Mouse (Mus musculus) lung, embryonic 16.5 days (tissue): ENCODE results near the gene Olfr1413. TPM values are rescaled to one million over a fixed set of nuclear protein-coding genes. Genes with fewer than 3 reads are reported as not detected.

ENCODE experiments used
- ATAC-seq: fragments of 200-750 bp; cut with Nextera tagmentation; 2 replicates; pipeline ENCODE4 v1.8.0; 2017; ENCODE audit warnings: low read depth, mild to moderate bottlenecking, moderate library complexity
- H3K27ac ChIP-seq: fragments of 300-500 bp; sonication (generic); 2 replicates; pipeline ENCODE4 v1.5.1; 2014; ENCODE audit warnings: mild to moderate bottlenecking, control low read depth, low read length
- H3K27me3 ChIP-seq: fragments of 300-500 bp; sonication (generic); 2 replicates; pipeline ENCODE4 v1.6.1; 2014; ENCODE audit warnings: low read depth, low read length, mixed read lengths; ENCODE audit not compliant: control insufficient read depth, insufficient read depth
- H3K36me3 ChIP-seq: fragments of 300-500 bp; sonication (generic); 2 replicates; pipeline ENCODE4 v1.6.1; 2014; ENCODE audit warnings: low read length; ENCODE audit not compliant: control insufficient read depth, insufficient read depth
- H3K4me1 ChIP-seq: fragments of 300-500 bp; sonication (generic); replicated peaks from 2 replicates; pipeline ENCODE4 v1.6.1; 2014; ENCODE audit warnings: low read length, mixed read lengths; ENCODE audit not compliant: control insufficient read depth, insufficient read depth
- H3K4me2 ChIP-seq: fragments of 300-500 bp; sonication (generic); 2 replicates; pipeline ENCODE4 v1.6.1; 2014; ENCODE audit warnings: low read depth, low read length, control low read depth
- H3K4me3 ChIP-seq: fragments of 300-500 bp; sonication (generic); 2 replicates; pipeline ENCODE4 v1.5.1; 2014; ENCODE audit warnings: mild to moderate bottlenecking, low read length, control low read depth
- H3K9ac ChIP-seq: fragments of 300-500 bp; sonication (generic); 2 replicates; pipeline ENCODE4 v1.6.1; 2014; ENCODE audit warnings: low read length, control low read depth
- H3K9me3 ChIP-seq: fragments of 300-500 bp; sonication (generic); 2 replicates; pipeline ENCODE4 v1.6.1; 2016; ENCODE audit warnings: low read length; ENCODE audit not compliant: control insufficient read depth
- WGBS: fragments of 180-500 bp; shearing (Covaris S2); extraction: QIAGEN DNeasy Blood & Tissue Kit; methylation state at CpG from one replicate; pipeline ENCODE4 v1.1.7; 2014; 5-methylcytosine and 5-hydroxymethylcytosine counted together
- polyA plus RNA-seq: library from polyadenylated mRNA; unstranded; fragments of >200 nt; fragmentation: Nextera tagmentation; extraction: Ambion mirVana; gene quantifications from 2 replicates; pipeline ENCODE4 v1.2.1, GENCODE M21; 2015

The Olfr1413 gene
- not detected in 2 replicates for polyA plus RNA-seq

GRCm38 (mm10) chr1:92571022-92571421 is at the start of gene Olfr1413:
Gene Olfr1413, plus strand, starts transcription at chr1:92571322.
- Histone ChIP-seq H3K36me3 (no peaks in the 10 kb centered on the region), H3K27me3 (no peaks in the 10 kb centered on the region), H3K4me1 (no peaks in the 10 kb centered on the region), H3K4me3 (no peak within 1 kb of the TSS), H3K27ac (no peak within 1 kb of the TSS), H3K4me2 (no peak within 1 kb of the TSS), H3K9ac (no peak within 1 kb of the TSS), H3K9me3 (no peaks in the 10 kb centered on the region)
- 82% methylated on average over 3 of the region's 3 CpGs for WGBS
- no peak for ATAC-seq

DNA sequence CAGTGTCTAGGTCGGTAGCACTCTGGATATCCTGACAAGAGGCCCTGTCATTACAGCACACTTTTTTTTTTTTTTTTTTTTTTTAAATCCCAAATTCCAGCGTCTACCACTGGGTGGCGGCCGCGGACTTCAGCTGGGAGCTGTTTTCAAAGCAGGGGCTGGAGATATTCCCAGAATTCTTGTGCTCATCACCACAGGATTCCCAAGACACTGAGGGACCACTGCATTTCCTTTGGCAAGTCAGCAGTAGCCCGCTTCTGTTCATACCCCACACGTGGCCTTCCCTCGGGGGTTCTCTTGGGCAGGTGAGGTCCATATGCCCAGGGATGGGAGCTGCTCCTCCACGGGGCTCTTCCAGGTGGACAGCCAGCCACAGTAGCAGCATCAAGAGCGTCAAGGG is 49.7 kb upstream of the Olfr1413 start:
- no peaks in the 10 kb centered on the region for H3K27me3 ChIP-seq
- WGBS, result 17% methylated on average over 10 of the region's 10 CpGs
- no peaks in the 10 kb centered on the region for H3K9me3 ChIP-seq
- H3K4me2 ChIP-seq, result no peak overlapping the region
- H3K27ac ChIP-seq, result no peak overlapping the region
- no peak overlapping the region for H3K9ac ChIP-seq
- H3K4me3 ChIP-seq, result no peak overlapping the region
- H3K4me1 ChIP-seq, result peaks cover 2% of the 10 kb centered on the region; the same call in 1 of the 2 replicates
- no peaks in the 10 kb centered on the region for H3K36me3 ChIP-seq
- no peak for ATAC-seq

DNA sequence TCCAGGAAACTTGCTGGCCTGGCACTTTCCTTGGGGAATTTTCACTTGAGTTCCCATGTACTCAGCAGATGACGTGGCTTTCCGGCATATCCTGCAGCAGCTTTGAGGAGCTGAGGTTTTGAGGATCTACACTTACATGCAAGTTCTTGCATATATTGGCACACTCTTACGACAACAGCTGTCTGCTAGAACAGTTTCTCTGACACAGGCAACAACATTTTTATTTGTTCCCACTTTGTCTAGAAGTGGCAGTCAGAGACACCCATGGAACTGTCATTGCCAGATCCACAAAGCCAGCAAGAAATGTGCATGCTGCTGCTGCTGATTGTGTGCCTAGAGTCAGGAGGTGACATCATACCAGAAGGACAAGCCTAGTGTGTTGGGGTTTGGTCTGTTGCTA is 47.4 kb upstream of the Olfr1413 start:
- 77% methylated on average over 3 of the region's 3 CpGs for WGBS
- ATAC-seq, result no peak

GRCm38 (mm10) chr1:92536972-92537371 is 34.1 kb upstream of the Olfr1413 start:
- ATAC-seq, result no peak
- Histone ChIP-seq H3K9ac (no peak overlapping the region), H3K27me3 (no peaks in the 10 kb centered on the region), H3K4me3 (no peak overlapping the region), H3K36me3 (no peaks in the 10 kb centered on the region), H3K4me1 (no peaks in the 10 kb centered on the region), H3K27ac (no peak overlapping the region), H3K9me3 (no peaks in the 10 kb centered on the region), H3K4me2 (no peak overlapping the region)
- 39% methylated on average over 5 of the region's 5 CpGs for WGBS

More for the DNA sequence above, 47.4 kb upstream of the Olfr1413 start:
- Histone ChIP-seq H3K27me3 (no peaks in the 10 kb centered on the region), H3K4me2 (no peak overlapping the region), H3K36me3 (no peaks in the 10 kb centered on the region), H3K9ac (no peak overlapping the region), H3K9me3 (no peaks in the 10 kb centered on the region), H3K4me3 (no peak overlapping the region), H3K27ac (no peak overlapping the region), H3K4me1 (peaks cover 2% of the 10 kb centered on the region; the same call in 1 of the 2 replicates)

- H3K4me2 ChIP-seq, result no peak overlapping the region
- no peaks in the 10 kb centered on the region for H3K4me1 ChIP-seq
- H3K4me3 ChIP-seq, result no peak overlapping the region
- no peak overlapping the region for H3K9ac ChIP-seq
- H3K9me3 ChIP-seq, result no peaks in the 10 kb centered on the region
- H3K36me3 ChIP-seq, result no peaks in the 10 kb centered on the region
- no peak for ATAC-seq
- 44% methylated on average over 2 of the region's 2 CpGs for WGBS
- H3K27me3 ChIP-seq, result no peaks in the 10 kb centered on the region
- no peak overlapping the region for H3K27ac ChIP-seq
These were observed 32.1 kb upstream of the Olfr1413 start for GRCm38 (mm10) chr1:92539071-92539470.

- H3K36me3 ChIP-seq, result no peaks in the 10 kb centered on the region
- H3K27me3 ChIP-seq, result no peaks in the 10 kb centered on the region
- H3K27ac ChIP-seq, result no peak overlapping the region
- WGBS, result 84% methylated on average over 2 of the region's 2 CpGs
- H3K9ac ChIP-seq, result no peak overlapping the region
- ATAC-seq, result no peak
- no peaks in the 10 kb centered on the region for H3K4me1 ChIP-seq
- H3K9me3 ChIP-seq, result no peaks in the 10 kb centered on the region
- no peak overlapping the region for H3K4me3 ChIP-seq
- H3K4me2 ChIP-seq, result no peak overlapping the region
These were observed 25.2 kb upstream of the Olfr1413 start for GRCm38 (mm10) chr1:92545929-92546328.

DNA sequence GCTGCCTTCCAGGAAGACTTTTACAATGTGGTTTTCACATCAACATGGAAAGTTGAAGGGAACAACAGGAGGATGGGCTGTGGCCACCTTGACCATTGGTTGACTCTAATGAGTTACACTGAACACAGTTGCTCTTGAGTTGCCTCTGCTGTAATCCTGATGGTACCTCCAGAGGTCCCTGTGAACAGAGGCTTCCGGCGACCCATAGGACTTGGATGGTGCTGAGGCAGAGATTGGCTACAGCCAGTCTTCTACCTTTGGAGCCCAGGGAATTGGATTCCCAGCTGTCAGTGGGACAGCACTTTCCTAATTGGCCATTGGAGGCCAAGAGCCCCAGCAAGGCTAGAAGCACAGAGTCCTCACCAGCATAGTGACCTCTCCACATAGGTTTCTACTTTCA is 14.4 kb downstream of the Olfr1413 start, which contains the start of gene Olfr1412:
Olfr1412 (plus strand) TSS at position 301 of the 400 bp plus-strand sequence.
- no peaks in the 10 kb centered on the region for H3K9me3 ChIP-seq
- WGBS, result 83% methylated on average over 2 of the region's 2 CpGs

GRCm38 (mm10) chr1:92594111-92594510 is 23.0 kb downstream of the Olfr1413 start, which contains the start of gene Olfr1411:
Gene Olfr1411, plus strand, starts transcription at chr1:92594411.
- no peak within 1 kb of the TSS for H3K27ac ChIP-seq
- H3K27me3 ChIP-seq, result no peaks in the 10 kb centered on the region
- no peak within 1 kb of the TSS for H3K4me2 ChIP-seq
- H3K9ac ChIP-seq, result no peak within 1 kb of the TSS
- no peak for ATAC-seq
- no peaks in the 10 kb centered on the region for H3K9me3 ChIP-seq
- H3K4me3 ChIP-seq, result no peak within 1 kb of the TSS
- no peaks in the 10 kb centered on the region for H3K36me3 ChIP-seq
- H3K4me1 ChIP-seq, result no peaks in the 10 kb centered on the region

More for the DNA sequence above, 14.4 kb downstream of the Olfr1413 start, which contains the start of gene Olfr1412:
- H3K27ac ChIP-seq, result no peak within 1 kb of the TSS
- H3K4me2 ChIP-seq, result no peak within 1 kb of the TSS
- no peaks in the 10 kb centered on the region for H3K4me1 ChIP-seq
- H3K4me3 ChIP-seq, result no peak within 1 kb of the TSS
- no peaks in the 10 kb centered on the region for H3K27me3 ChIP-seq
- H3K36me3 ChIP-seq, result no peaks in the 10 kb centered on the region
- no peak within 1 kb of the TSS for H3K9ac ChIP-seq
- ATAC-seq, result no peak

GRCm38 (mm10) chr1:92596019-92596418 is 24.9 kb downstream of the Olfr1413 start:
- no peak overlapping the region for H3K4me3 ChIP-seq
- WGBS, result 64% methylated on average over 3 of the region's 3 CpGs
- no peak overlapping the region for H3K4me2 ChIP-seq
- no peaks in the 10 kb centered on the region for H3K4me1 ChIP-seq
- H3K36me3 ChIP-seq, result no peaks in the 10 kb centered on the region
- no peak overlapping the region for H3K9ac ChIP-seq
- H3K27ac ChIP-seq, result no peak overlapping the region
- ATAC-seq, result no peak
- H3K9me3 ChIP-seq, result no peaks in the 10 kb centered on the region
- no peaks in the 10 kb centered on the region for H3K27me3 ChIP-seq

DNA sequence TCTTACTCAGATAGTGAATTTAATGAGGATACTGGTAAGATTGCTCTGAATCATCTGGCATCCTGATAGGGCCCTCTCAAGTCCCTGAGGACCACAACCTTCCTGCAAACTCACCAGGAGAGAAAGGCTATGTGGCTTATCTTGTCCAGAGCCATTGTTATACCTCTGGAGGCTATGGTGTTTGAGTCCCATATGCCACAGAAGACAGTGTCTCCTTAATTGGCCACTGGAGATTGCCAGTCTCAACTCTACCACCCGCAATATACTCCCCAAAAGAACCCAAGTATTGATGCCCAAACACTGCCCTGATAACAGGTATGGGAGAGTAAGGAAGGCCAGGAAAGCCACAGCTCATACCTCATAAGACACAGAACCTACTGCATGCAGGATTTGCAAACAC is 34.4 kb downstream of the Olfr1413 start, which contains the start of gene Olfr1410:
Olfr1410 (plus strand) TSS at position 301 of the 400 bp plus-strand sequence.
- Histone ChIP-seq H3K9ac (no peak within 1 kb of the TSS), H3K27me3 (no peaks in the 10 kb centered on the region), H3K9me3 (no peaks in the 10 kb centered on the region), H3K4me1 (no peaks in the 10 kb centered on the region), H3K27ac (no peak within 1 kb of the TSS), H3K36me3 (no peaks in the 10 kb centered on the region), H3K4me2 (no peak within 1 kb of the TSS), H3K4me3 (no peak within 1 kb of the TSS)
- WGBS, result 95% methylated on average over 1 of the region's 1 CpGs
- no peak for ATAC-seq
